Mouse (Mus musculus) gastrocnemius, adult 18-20 months (tissue): ENCODE measurements around the gene Gm14435. TPM values are rescaled to one million over a fixed set of nuclear protein-coding genes. Genes with fewer than 3 reads are reported as not detected.
"Not testable (repeated sequence)": the region's sequence is repeated elsewhere in the genome, so short reads cannot be mapped to it uniquely, and the experiment has no call there.

Source experiments
- DNase-seq: peaks from one replicate; pipeline ENCODE4 v3.0.0; 2021; ENCODE audit warnings: low spot score
- long read RNA-seq, 2 experiments: library from polyadenylated mRNA; stranded (forward); transcript quantifications; one replicate each; pipeline ENCODE4 v2.0.0; 2021
- total RNA-seq, 2 experiments: library from RNA; stranded (reverse); gene quantifications; 2 replicates each; pipeline ENCODE4 v1.2.3; 2021

Gm14435 gene
- 1 to 10 TPM; 7.7 to 8.2 TPM for total RNA-seq
- long read RNA-seq, experiment 1, transcript Gm14435-202 (3 exons, 1,127 nt): major isoform, 5 of 6 reads
- long read RNA-seq, experiment 1, partial matches to known transcripts: 0 of 6 reads
- long read RNA-seq, experiment 1, other reads (novel, unspliced or antisense): 1 of 6 reads
- long read RNA-seq, experiment 2, partial matches to known transcripts: 0 of 4 reads
- long read RNA-seq, experiment 2, other reads (novel, unspliced or antisense): 1 of 4 reads

DNA sequence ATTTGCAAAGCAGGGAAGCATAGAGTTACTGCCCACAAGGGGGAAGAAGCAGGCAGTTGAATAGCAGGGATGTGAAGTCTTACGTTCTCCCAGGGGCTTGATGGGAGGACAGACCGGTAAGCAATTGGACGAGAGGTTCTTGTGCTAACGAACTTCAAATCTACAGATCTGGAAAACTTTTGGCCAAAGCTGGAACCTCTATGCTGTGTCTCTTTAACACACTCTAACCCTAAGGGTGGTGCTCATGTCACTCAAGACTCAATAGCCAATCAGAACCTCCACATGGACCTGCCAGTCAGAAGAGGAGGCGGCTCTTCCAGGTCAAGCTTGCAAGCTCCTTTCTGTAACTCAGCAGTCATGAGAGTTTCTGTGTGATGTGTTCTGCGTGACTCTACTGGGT, at the start of gene Gm14435:
Gm14435 (plus strand) TSS at position 301 of the 400 bp plus-strand sequence.
- not testable (repeated sequence) for DNase-seq

Other genes starting within 250 kb of the Gm14435 start
- 1 to 10 TPM; 1.3 to 2.0 TPM for gene 2210418O10Rik, start 197.0 kb upstream of the Gm14435 start, total RNA-seq
- not detected for gene Gm11009, start 104.1 kb upstream of the Gm14435 start, total RNA-seq
- gene Gm14434, start 63.2 kb downstream of the Gm14435 start, total RNA-seq: not detected
- not detected for gene Zfp967, start 97.5 kb downstream of the Gm14435 start, total RNA-seq
- gene Gm14308, start 212.8 kb downstream of the Gm14435 start, total RNA-seq: not detected
- 10 to 100 TPM; 11.1 to 13.7 TPM for gene Zfp973, start 246.9 kb downstream of the Gm14435 start, total RNA-seq